Mouse (Mus musculus) CH12.LX (cell line): ENCODE measurements around the gene 4921504E06Rik.

Experiments used
- BHLHE40 ChIP-seq: IDR thresholded peaks from 2 replicates; pipeline ENCODE4 v1.6.1; 2011; ENCODE audit warnings: mild to moderate bottlenecking, low read depth, low read length, improper control_type of control experiment
- CHD1 ChIP-seq: IDR thresholded peaks from 2 replicates; pipeline ENCODE4 v1.6.1; 2012; ENCODE audit warnings: low read depth, low read length, improper control_type of control experiment, inconsistent platforms
- CTCF ChIP-seq, 2 experiments: IDR thresholded peaks in 1 of 2; conservative IDR thresholded peaks in 1 of 2; 2 replicates each; pipeline ENCODE4 v1.5.1; 2011 to 2012; ENCODE audit warnings: low read depth in 2 of 2, low read length in 2 of 2, improper control_type of control experiment in 1 of 2, inconsistent platforms in 1 of 2, mild to moderate bottlenecking in 1 of 2, moderate library complexity in 1 of 2
- EP300 ChIP-seq: IDR thresholded peaks from 2 replicates; pipeline ENCODE4 v1.6.1; 2011; ENCODE audit warnings: low read length, improper control_type of control experiment
- ETS1 ChIP-seq: conservative IDR thresholded peaks from 2 replicates; pipeline ENCODE4 v1.6.1; 2012; ENCODE audit warnings: low read depth, mild to moderate bottlenecking, inconsistent platforms, low read length, improper control_type of control experiment, moderate library complexity
- JUND ChIP-seq: conservative IDR thresholded peaks from 2 replicates; pipeline ENCODE4 v1.6.1; 2011; ENCODE audit warnings: low read depth, low read length, improper control_type of control experiment
- MAX ChIP-seq: IDR thresholded peaks from 2 replicates; pipeline ENCODE4 v1.6.1; 2011; ENCODE audit warnings: low read length, improper control_type of control experiment
- MXI1 ChIP-seq: IDR thresholded peaks from 2 replicates; pipeline ENCODE4 v1.6.1; 2011; ENCODE audit warnings: mild to moderate bottlenecking, low read depth, low read length, improper control_type of control experiment
- MYC ChIP-seq: IDR thresholded peaks from 2 replicates; pipeline ENCODE4 v1.6.1; 2011; ENCODE audit warnings: low read depth, mild to moderate bottlenecking, improper control_type of control experiment, low read length
- POLR2A ChIP-seq: IDR thresholded peaks from 2 replicates; pipeline ENCODE4 v1.6.1; 2011; ENCODE audit warnings: low read depth, mild to moderate bottlenecking, improper control_type of control experiment, low read length
- TCF12 ChIP-seq: IDR thresholded peaks from 2 replicates; pipeline ENCODE4 v1.6.1; 2014; ENCODE audit warnings: low read depth, mild to moderate bottlenecking, inconsistent platforms, low read length, improper control_type of control experiment
- USF1 ChIP-seq: IDR thresholded peaks from 2 replicates; pipeline ENCODE4 v1.6.1; 2014; ENCODE audit warnings: low read depth, mild to moderate bottlenecking, inconsistent platforms, low read length, improper control_type of control experiment
- ZC3H11A ChIP-seq: IDR thresholded peaks from 2 replicates; pipeline ENCODE4 v1.6.1; 2012; ENCODE audit warnings: low read depth, mild to moderate bottlenecking, inconsistent platforms, low read length, improper control_type of control experiment
- ZNF384 ChIP-seq: IDR thresholded peaks from 2 replicates; pipeline ENCODE4 v1.6.1; 2012; ENCODE audit warnings: low read depth, low read length, improper control_type of control experiment, inconsistent platforms

- TF ChIP-seq CTCF (conservative IDR thresholded peaks at IDR 0.05 in 1 of 2, IDR thresholded peaks at IDR 0.05 in 1 of 2; ENCODE audit: low read depth in 2 of 2, low read length in 2 of 2) (no peak), POLR2A (no peak), MAX (no peak), JUND (no peak), EP300 (no peak), USF1 (no peak), ETS1 (no peak), BHLHE40 (no peak), TCF12 (no peak), ZNF384 (no peak), MXI1 (no peak), CHD1 (no peak), MYC (no peak), ZC3H11A (no peak)
Observed at GRCm38 (mm10) chr2:19444346-19444745, 109.4 kb downstream of the 4921504E06Rik start.
